Mouse (Mus musculus) cerebellum, adult 2 months (tissue): Measurements from ENCODE around the gene Mettl14. TPM values are rescaled to one million over a fixed set of nuclear protein-coding genes. Genes with fewer than 3 reads are reported as not detected.
A peak's percentile ranks its signal among the peaks of the same experiment; 100 is the strongest.

Source experiments
- DNase-seq, 2 experiments: peaks; one replicate each; pipeline ENCODE4 v3.0.0; 2021
- H3K27ac ChIP-seq: fragments of 200-500 bp; 2 replicates; pipeline ENCODE4 v1.5.1; 2012; ENCODE audit warnings: low read length, control low read depth, inconsistent platforms; ENCODE audit not compliant: insufficient read depth
- H3K27me3 ChIP-seq: fragments of 200-500 bp; 2 replicates; pipeline ENCODE4 v1.6.1; 2012; ENCODE audit warnings: inconsistent platforms, mild to moderate bottlenecking, low read length, moderate library complexity; ENCODE audit not compliant: control insufficient read depth, insufficient read depth
- H3K4me1 ChIP-seq: fragments of 200-500 bp; 2 replicates; pipeline ENCODE4 v1.6.1; 2011; ENCODE audit warnings: low read length; ENCODE audit not compliant: control insufficient read depth, insufficient read depth
- H3K4me3 ChIP-seq: fragments of 200-500 bp; replicated peaks from 2 replicates; pipeline ENCODE3; 2011; ENCODE audit warnings: mild to moderate bottlenecking, low read depth, low read length, control low read depth; ENCODE audit not compliant: insufficient read depth
- CTCF ChIP-seq: fragments of 200-500 bp; IDR thresholded peaks from 2 replicates; pipeline ENCODE4 v1.5.1; 2011; ENCODE audit warnings: low read depth, mild to moderate bottlenecking, control low read depth, low read length, moderate library complexity, borderline replicate concordance; ENCODE audit not compliant: insufficient read depth
- POLR2A ChIP-seq: fragments of 200-500 bp; IDR thresholded peaks from 2 replicates; pipeline ENCODE4 v1.6.1; 2011; ENCODE audit warnings: low read length, control low read depth, borderline replicate concordance; ENCODE audit not compliant: insufficient read depth
- WGBS: fragments of 180-500 bp; shearing (Covaris S2); methylation state at CpG from one replicate; pipeline ENCODE4 v1.1.7; 2018; 5-methylcytosine and 5-hydroxymethylcytosine counted together
- polyA plus RNA-seq: library from polyadenylated mRNA; depleted of rRNA; stranded (reverse); fragments of >200 nt; gene quantifications from 2 replicates; pipeline ENCODE4 v1.2.3, GENCODE M21; 2012

The Mettl14 gene
- polyA plus RNA-seq, 1 experiment: 15.5 TPM

DNA sequence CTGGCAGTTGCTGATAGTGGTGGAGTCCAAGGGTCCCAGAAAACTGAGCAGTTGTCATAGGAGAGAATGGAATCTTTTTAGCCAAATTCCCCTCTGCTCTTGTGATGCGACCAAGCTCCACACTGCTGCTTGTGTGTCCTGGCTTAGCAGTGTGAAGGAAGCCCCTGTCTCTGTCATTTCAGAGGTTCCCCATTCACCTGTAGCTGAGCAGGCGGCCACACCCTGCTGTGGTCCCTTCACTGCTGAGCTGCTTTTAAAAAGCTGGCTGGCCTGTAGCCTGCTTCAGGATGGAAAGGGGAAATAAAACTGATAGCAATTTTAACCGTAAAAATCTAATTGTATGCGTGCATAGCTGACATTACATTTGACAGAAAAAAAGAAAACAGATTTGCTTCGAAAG lies 49.0 kb downstream of the Mettl14 start:
- no peak overlapping the region for H3K4me3 ChIP-seq
- H3K27ac ChIP-seq: no peak overlapping the region
- 86% methylated on average over 5 of the region's 5 CpGs for WGBS
- no peak for TF ChIP-seq POLR2A
- no peak for TF ChIP-seq CTCF
- H3K27me3 ChIP-seq: no peaks in the 10 kb centered on the region
- no peak for DNase-seq
- no peaks in the 10 kb centered on the region for H3K4me1 ChIP-seq

DNA sequence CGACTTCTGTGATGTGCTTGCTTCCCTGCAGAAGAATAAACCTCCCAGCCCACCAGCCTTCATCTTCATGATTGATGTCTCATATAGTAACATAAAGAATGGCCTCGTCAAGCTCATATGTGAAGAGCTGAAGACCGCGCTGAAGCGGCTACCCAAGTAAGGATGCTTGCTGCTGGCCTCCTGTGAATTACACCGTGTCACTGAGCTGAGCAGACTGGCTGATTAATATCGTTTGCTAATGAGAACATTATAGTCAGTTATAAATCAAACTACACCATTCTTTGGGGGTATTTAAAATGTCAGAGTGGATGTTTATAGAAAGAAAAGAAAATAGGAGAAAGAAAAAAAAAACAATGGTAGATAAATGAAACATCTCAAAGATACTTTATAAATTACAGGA lies 49.5 kb downstream of the Mettl14 start:
- DNase-seq: no peak
- H3K4me1 ChIP-seq: no peaks in the 10 kb centered on the region
- no peaks in the 10 kb centered on the region for H3K27me3 ChIP-seq
- 79% methylated on average over 7 of the region's 7 CpGs for WGBS
- H3K4me3 ChIP-seq: no peak overlapping the region
- no peak for TF ChIP-seq POLR2A
- no peak for TF ChIP-seq CTCF
- no peak overlapping the region for H3K27ac ChIP-seq

DNA sequence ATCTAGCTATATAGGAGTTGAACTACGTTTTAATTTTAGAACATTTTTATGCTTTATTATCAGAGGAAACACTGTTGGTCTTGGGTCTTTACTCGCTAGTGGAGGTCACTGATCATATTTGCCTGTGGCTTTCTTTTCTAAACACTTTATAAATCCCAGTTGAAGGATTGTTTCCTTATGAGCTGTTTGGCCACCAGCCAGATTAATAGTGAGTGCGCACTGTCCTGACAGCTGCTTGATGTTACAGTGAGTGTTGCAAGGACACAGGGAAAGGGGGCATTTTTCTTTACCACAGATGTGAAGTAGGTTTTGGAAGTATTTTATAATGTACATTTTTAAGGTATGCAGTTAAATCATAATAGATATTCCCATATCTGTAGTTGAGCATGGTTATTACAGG lies 50.4 kb downstream of the Mettl14 start:
- no peaks in the 10 kb centered on the region for H3K4me1 ChIP-seq
- DNase-seq: no peak

DNA sequence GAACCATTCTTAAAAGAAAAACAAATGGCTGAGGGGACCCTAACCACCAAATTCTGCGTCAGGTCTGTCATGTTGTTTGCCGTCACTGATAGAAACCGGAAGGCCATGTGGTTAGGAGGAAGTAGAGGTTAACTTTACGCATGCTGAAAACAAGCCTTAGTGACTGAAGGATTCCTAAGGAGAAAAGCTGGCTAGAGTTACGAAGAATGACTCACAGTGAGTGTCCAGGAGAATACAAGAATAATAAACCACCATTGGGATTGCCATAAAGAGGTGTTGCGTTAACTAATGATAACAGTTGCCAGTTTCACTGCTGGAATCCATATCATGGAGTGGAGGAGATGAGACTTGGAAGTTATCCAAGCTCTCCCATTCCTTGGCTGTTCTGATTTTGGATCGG lies 51.0 kb downstream of the Mettl14 start:
- no peaks in the 10 kb centered on the region for H3K27me3 ChIP-seq
- no peak overlapping the region for H3K4me3 ChIP-seq
- no peaks in the 10 kb centered on the region for H3K4me1 ChIP-seq
- no peak overlapping the region for H3K27ac ChIP-seq
- DNase-seq: no peak
- no peak for TF ChIP-seq POLR2A
- 38% methylated on average over 7 of the region's 7 CpGs for WGBS

More for the DNA sequence above, 50.4 kb downstream of the Mettl14 start:
- no peak overlapping the region for H3K27ac ChIP-seq
- WGBS: 35% methylated on average over 3 of the region's 3 CpGs
- H3K4me3 ChIP-seq: no peak overlapping the region
- TF ChIP-seq CTCF (no peak), POLR2A (no peak)
- H3K27me3 ChIP-seq: no peaks in the 10 kb centered on the region

DNA sequence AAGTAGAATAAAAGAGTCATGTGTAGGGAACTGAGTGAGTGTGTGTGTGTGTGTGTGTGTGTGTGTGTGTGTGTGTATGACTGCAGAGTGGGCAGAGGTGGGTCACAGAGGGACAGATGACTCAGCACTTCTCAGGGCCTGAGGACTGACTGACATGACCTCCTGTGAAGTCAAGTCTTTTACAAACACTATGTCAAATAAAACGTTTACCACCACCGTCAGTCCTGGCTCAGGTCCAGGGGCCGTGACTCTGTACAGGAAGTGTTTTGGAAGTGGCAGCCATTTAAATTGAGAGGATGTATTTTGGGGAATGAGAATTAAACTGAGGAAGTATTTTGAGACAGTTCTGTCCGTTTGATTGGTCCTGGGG lies 52.9 kb downstream of the Mettl14 start:
- Histone ChIP-seq H3K27me3 (no peaks in the 10 kb centered on the region), H3K4me3 (no peak overlapping the region), H3K4me1 (no peaks in the 10 kb centered on the region), H3K27ac (no peak overlapping the region)
- no peak for TF ChIP-seq POLR2A
- no peak for TF ChIP-seq CTCF
- no peak for DNase-seq
- 30% methylated on average over 4 of the region's 4 CpGs for WGBS

DNA sequence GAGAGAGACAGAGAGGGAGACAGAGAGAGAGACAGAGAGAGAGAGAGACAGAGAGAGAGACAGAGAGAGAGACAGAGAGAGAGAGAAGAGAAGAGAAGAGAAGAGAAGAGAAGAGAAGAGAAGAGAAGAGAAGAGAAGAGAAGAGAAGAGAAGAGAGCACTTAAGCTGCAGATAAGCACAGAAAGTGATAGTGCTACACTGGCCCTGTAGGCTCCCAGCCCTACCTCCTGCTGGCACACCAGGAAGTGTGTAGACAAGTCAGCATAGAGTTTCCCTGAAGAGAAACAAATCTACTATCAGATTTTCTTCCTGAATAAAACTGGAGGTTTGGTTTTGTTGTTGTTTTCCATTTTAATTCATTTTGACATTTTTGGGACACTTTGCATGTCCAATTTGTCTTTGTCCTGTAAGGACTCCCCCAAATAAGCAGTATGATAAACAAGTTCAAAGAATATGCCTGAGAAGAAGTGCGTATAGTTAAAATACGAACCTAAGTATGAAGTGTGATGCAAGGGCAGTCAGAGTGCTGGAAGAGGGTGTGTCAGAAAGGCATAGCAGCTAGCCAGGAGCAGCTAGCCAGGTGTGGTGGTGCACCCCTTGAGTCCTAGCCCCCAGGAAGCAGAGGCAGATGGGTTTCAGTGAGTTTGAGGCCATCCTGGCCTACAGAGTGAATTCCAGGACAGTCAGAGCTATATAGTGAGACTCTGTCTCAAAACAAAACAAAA lies 53.4 kb downstream of the Mettl14 start:
- Histone ChIP-seq H3K4me1 (no peaks in the 10 kb centered on the region), H3K4me3 (no peak overlapping the region), H3K27me3 (no peaks in the 10 kb centered on the region), H3K27ac (no peak overlapping the region)
- 90% methylated on average over 2 of the region's 2 CpGs for WGBS
- no peak for DNase-seq
- TF ChIP-seq CTCF (no peak), POLR2A (no peak)

DNA sequence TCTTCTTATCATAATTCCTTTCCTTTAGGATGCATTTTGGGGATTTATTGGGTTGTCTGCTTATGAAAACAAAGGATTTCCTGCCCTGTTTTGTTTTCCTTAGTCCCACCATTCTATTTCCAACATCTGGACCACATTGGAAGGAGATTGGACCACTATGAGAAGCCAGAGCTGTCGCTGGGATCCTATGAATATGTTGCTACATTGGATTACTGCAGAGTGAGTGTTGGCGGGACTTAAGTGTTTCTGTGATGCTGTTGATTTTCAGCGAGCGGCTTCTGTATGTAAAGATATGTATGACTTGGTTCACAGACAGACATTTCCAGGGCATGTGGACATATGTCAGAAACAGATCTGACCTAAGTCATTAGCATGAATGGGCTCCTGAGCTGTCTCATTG lies 55.7 kb downstream of the Mettl14 start:
- TF ChIP-seq POLR2A (no peak), CTCF (no peak)
- no peak for DNase-seq
- Histone ChIP-seq H3K27me3 (no peaks in the 10 kb centered on the region), H3K4me1 (no peaks in the 10 kb centered on the region), H3K4me3 (no peak overlapping the region), H3K27ac (no peak overlapping the region)
- WGBS: 87% methylated on average over 4 of the region's 4 CpGs

DNA sequence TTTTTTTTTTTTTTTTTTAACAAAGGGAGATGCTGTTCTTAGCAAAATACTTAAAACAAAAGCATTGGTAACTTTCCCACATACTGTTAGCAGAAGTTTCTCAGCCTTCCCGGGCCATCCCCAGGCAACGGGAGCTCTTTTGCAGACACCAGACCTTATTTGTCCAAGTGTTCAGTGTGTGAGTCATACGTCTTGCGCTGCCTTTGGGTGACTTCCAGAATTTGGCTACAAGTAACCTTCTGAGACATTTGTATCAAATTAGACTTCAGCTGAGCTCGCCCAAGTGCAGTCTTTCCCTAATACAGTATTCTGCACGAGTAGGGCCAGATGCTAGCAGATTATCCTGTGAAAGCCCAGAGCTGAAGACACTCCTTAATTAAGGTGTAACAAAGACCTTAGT lies 56.7 kb downstream of the Mettl14 start:
- peak in 1 of 2 experiments; percentile 23 for DNase-seq
- TF ChIP-seq CTCF (no peak), POLR2A (no peak)
- no peaks in the 10 kb centered on the region for H3K27me3 ChIP-seq
- H3K4me3 ChIP-seq: no peak overlapping the region
- no peak overlapping the region for H3K27ac ChIP-seq
- no peaks in the 10 kb centered on the region for H3K4me1 ChIP-seq
- WGBS: 15% methylated on average over 6 of the region's 6 CpGs
